Mouse (Mus musculus): Measurements from ENCODE around the gene Nr2f1. TPM values are rescaled to one million over a fixed set of nuclear protein-coding genes. Genes with fewer than 3 reads are reported as not detected.
A peak's percentile ranks its signal among the peaks of the same experiment; 100 is the strongest.

The Nr2f1 gene
- polyA plus RNA-seq, 1 experiment from 2014 or later: 42.9 TPM

GRCm38 (mm10) chr13:78183004-78183403 is 16.6 kb downstream of the Nr2f1 start:
- Histone ChIP-seq H3K4me2 (ENCODE audit: low read length) (peak overlapping the region; percentile 78), H3K27ac (ENCODE audit: low read depth, low read length) (peak overlapping the region; percentile 84), H3K27me3 (replicated peaks; ENCODE audit: control insufficient read depth, insufficient read depth, low read length) (no peaks in the 10 kb centered on the region), H3K9ac (ENCODE audit: low read depth, low read length) (no peak overlapping the region), H3K9me3 (ENCODE audit: control insufficient read depth, low read length) (no peaks in the 10 kb centered on the region), H3K4me1 (ENCODE audit: control insufficient read depth, insufficient read depth, low read depth, low read length) (peaks cover 14% of the 10 kb centered on the region), H3K4me3 (ENCODE audit: low read length) (no peak overlapping the region), H3K36me3 (ENCODE audit: control insufficient read depth, insufficient read depth, low read length) (no peaks in the 10 kb centered on the region)
- ATAC-seq: no peak
- WGBS: 26% methylated on average over 5 of the region's 5 CpGs

- peak overlapping the region; percentile 78 for H3K4me2 ChIP-seq (ENCODE audit: low read length)
- 5% methylated on average over 14 of the region's 14 CpGs for WGBS
- peak overlapping the region; percentile 43 for H3K4me3 ChIP-seq (ENCODE audit: low read length)
- peak; percentile 64; the same call in 1 of the 2 replicates for ATAC-seq
- peak overlapping the region; percentile 60 for H3K9ac ChIP-seq (ENCODE audit: low read depth, low read length)
- no peaks in the 10 kb centered on the region for H3K36me3 ChIP-seq (ENCODE audit: control insufficient read depth, insufficient read depth, low read length)
- no peaks in the 10 kb centered on the region for H3K9me3 ChIP-seq (ENCODE audit: control insufficient read depth, low read length)
- H3K27me3 ChIP-seq (replicated peaks; ENCODE audit: control insufficient read depth, insufficient read depth, low read length): no peaks in the 10 kb centered on the region
- peaks cover 14% of the 10 kb centered on the region for H3K4me1 ChIP-seq (ENCODE audit: control insufficient read depth, insufficient read depth, low read depth, low read length)
- H3K27ac ChIP-seq (ENCODE audit: low read depth, low read length): peak overlapping the region; percentile 84
Measured at GRCm38 (mm10) chr13:78181930-78182558, 17.5 kb downstream of the Nr2f1 start.

- peak overlapping the region; percentile 76 for H3K27ac ChIP-seq (ENCODE audit: low read depth, low read length)
- H3K4me2 ChIP-seq (ENCODE audit: low read length): peak overlapping the region; percentile 78
- no peaks in the 10 kb centered on the region for H3K36me3 ChIP-seq (ENCODE audit: control insufficient read depth, insufficient read depth, low read length)
- peaks cover 14% of the 10 kb centered on the region for H3K4me1 ChIP-seq (ENCODE audit: control insufficient read depth, insufficient read depth, low read depth, low read length)
- H3K27me3 ChIP-seq (replicated peaks; ENCODE audit: control insufficient read depth, insufficient read depth, low read length): 0 out of 2 replicates have a peak, but pooled peaks cover 5% of the 10 kb centered on the region
- peak overlapping the region; percentile 43 for H3K4me3 ChIP-seq (ENCODE audit: low read length)
- peak; percentile 21; the same call in 1 of the 2 replicates for ATAC-seq
- H3K9me3 ChIP-seq (ENCODE audit: control insufficient read depth, low read length): no peaks in the 10 kb centered on the region
- WGBS: under 1% methylated on average over 44 of the region's 44 CpGs
- H3K9ac ChIP-seq (ENCODE audit: low read depth, low read length): peak overlapping the region; percentile 60
Measured at GRCm38 (mm10) chr13:78181071-78181929, 18.3 kb downstream of the Nr2f1 start.

- Histone ChIP-seq H3K27ac (ENCODE audit: low read depth, low read length) (no peak overlapping the region), H3K36me3 (ENCODE audit: control insufficient read depth, insufficient read depth, low read length) (no peaks in the 10 kb centered on the region), H3K9ac (ENCODE audit: low read depth, low read length) (no peak overlapping the region), H3K27me3 (replicated peaks; ENCODE audit: control insufficient read depth, insufficient read depth, low read length) (0 out of 2 replicates have a peak, but pooled peaks cover 8% of the 10 kb centered on the region), H3K4me3 (ENCODE audit: low read length) (no peak overlapping the region), H3K4me2 (ENCODE audit: low read length) (no peak overlapping the region), H3K4me1 (ENCODE audit: control insufficient read depth, insufficient read depth, low read depth, low read length) (peaks cover 14% of the 10 kb centered on the region), H3K9me3 (ENCODE audit: control insufficient read depth, low read length) (no peaks in the 10 kb centered on the region)
- WGBS: 52% methylated on average over 3 of the region's 3 CpGs
- no peak for ATAC-seq
Measured at GRCm38 (mm10) chr13:78180261-78180660, 19.3 kb downstream of the Nr2f1 start.

- Histone ChIP-seq H3K9me3 (ENCODE audit: control insufficient read depth, low read length) (no peaks in the 10 kb centered on the region), H3K36me3 (ENCODE audit: control insufficient read depth, insufficient read depth, low read length) (no peaks in the 10 kb centered on the region), H3K4me2 (ENCODE audit: low read length) (peak overlapping the region; percentile 77), H3K9ac (ENCODE audit: low read depth, low read length) (peak overlapping the region; percentile 67), H3K4me3 (ENCODE audit: low read length) (peak overlapping the region; percentile 47), H3K27me3 (replicated peaks; ENCODE audit: control insufficient read depth, insufficient read depth, low read length) (0 out of 2 replicates have a peak, but pooled peaks cover 10% of the 10 kb centered on the region), H3K27ac (ENCODE audit: low read depth, low read length) (peak overlapping the region; percentile 76), H3K4me1 (ENCODE audit: control insufficient read depth, insufficient read depth, low read depth, low read length) (peaks cover 14% of the 10 kb centered on the region)
- 3% methylated on average over 38 of the region's 38 CpGs for WGBS
- peak; percentile 69 for ATAC-seq
Measured at GRCm38 (mm10) chr13:78179312-78180097, 20.1 kb downstream of the Nr2f1 start.

- no peak overlapping the region; the same call in 1 of the 2 replicates for H3K27ac ChIP-seq (ENCODE audit: low read depth, low read length)
- WGBS: 16% methylated on average over 5 of the region's 5 CpGs
- H3K36me3 ChIP-seq (ENCODE audit: control insufficient read depth, insufficient read depth, low read length): no peaks in the 10 kb centered on the region
- no peak overlapping the region; the same call in 1 of the 2 replicates for H3K9ac ChIP-seq (ENCODE audit: low read depth, low read length)
- ATAC-seq: no peak
- H3K9me3 ChIP-seq (ENCODE audit: control insufficient read depth, low read length): no peaks in the 10 kb centered on the region
- H3K4me2 ChIP-seq (ENCODE audit: low read length): peak overlapping the region; percentile 77
- H3K4me3 ChIP-seq (ENCODE audit: low read length): peak overlapping the region; percentile 47; the same call in 1 of the 2 replicates
- H3K27me3 ChIP-seq (replicated peaks; ENCODE audit: control insufficient read depth, insufficient read depth, low read length): peaks cover 14% of the 10 kb centered on the region; the same call in 1 of the 2 replicates
- peaks cover 14% of the 10 kb centered on the region for H3K4me1 ChIP-seq (ENCODE audit: control insufficient read depth, insufficient read depth, low read depth, low read length)
Measured at GRCm38 (mm10) chr13:78178771-78179170, 20.8 kb downstream of the Nr2f1 start.

GRCm38 (mm10) chr13:78178021-78178420 is 21.5 kb downstream of the Nr2f1 start:
- ATAC-seq: no peak
- Histone ChIP-seq H3K4me2 (ENCODE audit: low read length) (peak overlapping the region; percentile 6; the same call in 1 of the 2 replicates), H3K36me3 (ENCODE audit: control insufficient read depth, insufficient read depth, low read length) (no peaks in the 10 kb centered on the region), H3K9me3 (ENCODE audit: control insufficient read depth, low read length) (no peaks in the 10 kb centered on the region), H3K27me3 (replicated peaks; ENCODE audit: control insufficient read depth, insufficient read depth, low read length) (peaks cover 17% of the 10 kb centered on the region), H3K4me1 (ENCODE audit: control insufficient read depth, insufficient read depth, low read depth, low read length) (peaks cover 14% of the 10 kb centered on the region), H3K4me3 (ENCODE audit: low read length) (no peak overlapping the region), H3K9ac (ENCODE audit: low read depth, low read length) (no peak overlapping the region), H3K27ac (ENCODE audit: low read depth, low read length) (no peak overlapping the region)
- 24% methylated on average over 1 of the region's 1 CpGs for WGBS

- Histone ChIP-seq H3K4me2 (ENCODE audit: low read length) (no peak overlapping the region), H3K4me1 (ENCODE audit: control insufficient read depth, insufficient read depth, low read depth, low read length) (peaks cover 14% of the 10 kb centered on the region), H3K9me3 (ENCODE audit: control insufficient read depth, low read length) (no peaks in the 10 kb centered on the region), H3K9ac (ENCODE audit: low read depth, low read length) (no peak overlapping the region), H3K36me3 (ENCODE audit: control insufficient read depth, insufficient read depth, low read length) (no peaks in the 10 kb centered on the region), H3K27me3 (replicated peaks; ENCODE audit: control insufficient read depth, insufficient read depth, low read length) (peaks cover 17% of the 10 kb centered on the region), H3K4me3 (ENCODE audit: low read length) (no peak overlapping the region; the same call in 1 of the 2 replicates), H3K27ac (ENCODE audit: low read depth, low read length) (no peak overlapping the region)
- WGBS: 24% methylated on average over 5 of the region's 5 CpGs
- no peak for ATAC-seq
Measured at GRCm38 (mm10) chr13:78177381-78177950, 22.1 kb downstream of the Nr2f1 start.
